Mouse (Mus musculus): ENCODE measurements around the gene Adgra1. TPM values are rescaled to one million over a fixed set of nuclear protein-coding genes. Genes with fewer than 3 reads are reported as not detected.

The Adgra1 gene
- polyA plus RNA-seq, 1 experiment, result 0.14 TPM

DNA sequence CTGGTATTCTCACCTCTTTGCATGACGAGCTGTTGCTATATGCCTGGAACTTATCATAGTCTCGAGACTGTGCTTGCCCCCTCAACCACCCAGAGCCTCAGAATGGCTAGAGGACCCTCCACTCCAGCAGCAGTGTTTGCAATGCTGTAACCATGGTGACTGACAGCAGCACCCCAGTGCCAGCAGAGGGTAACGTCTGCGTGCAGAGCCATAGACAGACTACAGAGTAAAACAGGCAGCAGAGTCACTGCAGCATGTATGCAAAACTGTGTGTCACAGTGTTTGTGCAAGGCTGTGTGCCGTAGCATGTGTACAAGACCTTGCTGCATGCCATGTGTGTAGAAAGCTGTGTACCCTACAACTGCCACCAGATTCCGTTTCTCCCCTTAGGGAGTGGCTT is 75.5 kb downstream of the Adgra1 start:
- Histone ChIP-seq H3K79me2 (ENCODE audit: control insufficient read depth, insufficient read depth) (no peaks in the 10 kb centered on the region), H3K36me3 (ENCODE audit: control insufficient read depth, insufficient read depth) (no peaks in the 10 kb centered on the region), H3K4me3 (ENCODE audit: insufficient read depth, poor library complexity, severe bottlenecking) (no peak overlapping the region), H3K27me3 (ENCODE audit: control insufficient read depth, insufficient read depth, insufficient read length) (peaks cover 30% of the 10 kb centered on the region), H3K79me3 (ENCODE audit: low read depth) (no peaks in the 10 kb centered on the region), H3ac (ENCODE audit: control insufficient read depth, insufficient read length, low read depth) (no peak overlapping the region)
- TF ChIP-seq MAX (IDR thresholded peaks at IDR 0.05) (no peak), MYOG (IDR thresholded peaks at IDR 0.05; ENCODE audit: control insufficient read depth, extremely low read depth, insufficient read length) (no peak), FOSL1 (IDR thresholded peaks at IDR 0.05; ENCODE audit: insufficient read depth, low read length, poor library complexity, severe bottlenecking) (no peak), MYOD1 (IDR thresholded peaks at IDR 0.05; ENCODE audit: control insufficient read depth, insufficient read length, low read depth) (no peak), CTCF (IDR thresholded peaks at IDR 0.05; ENCODE audit: control insufficient read depth, insufficient read depth, insufficient read length) (no peak), CEBPB (IDR thresholded peaks at IDR 0.05; ENCODE audit: low read depth) (no peak), USF1 (IDR thresholded peaks at IDR 0.05; ENCODE audit: low read depth) (no peak)

DNA sequence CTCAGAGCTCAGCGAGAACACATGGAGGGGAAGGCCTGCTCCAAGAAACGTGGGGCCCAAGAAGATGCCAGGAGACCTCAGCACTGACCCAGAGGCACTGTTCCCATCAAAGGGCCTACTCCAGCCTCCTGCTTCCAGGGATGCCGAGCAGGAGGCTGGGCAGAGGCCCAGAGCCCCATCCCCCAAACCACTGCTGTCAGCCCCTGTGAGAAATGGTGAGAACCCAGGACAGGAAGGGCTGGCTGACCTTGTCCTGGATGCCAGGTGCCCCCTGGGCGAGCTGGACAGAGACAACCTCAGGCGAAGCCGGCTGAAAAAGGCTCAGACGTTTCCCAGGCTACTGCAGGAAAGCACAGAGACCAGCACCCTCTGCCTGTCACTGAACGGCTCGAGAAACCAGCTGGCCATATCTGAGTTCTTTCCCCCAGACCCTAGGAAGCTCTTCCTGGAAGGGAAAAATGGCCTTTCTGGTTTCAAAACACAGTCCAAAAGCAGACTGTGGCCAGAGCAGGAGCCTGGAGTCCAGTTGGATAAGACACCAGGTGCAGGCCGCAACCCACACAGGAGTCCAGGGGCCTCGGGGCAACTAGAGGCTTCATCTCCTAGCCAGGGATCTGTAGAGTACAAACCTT is 76.3 kb downstream of the Adgra1 start:
- Histone ChIP-seq H3K27me3 (ENCODE audit: control insufficient read depth, insufficient read depth, insufficient read length) (peaks cover 27% of the 10 kb centered on the region), H3K36me3 (ENCODE audit: control insufficient read depth, insufficient read depth) (no peaks in the 10 kb centered on the region), H3ac (ENCODE audit: control insufficient read depth, insufficient read length, low read depth) (no peak overlapping the region), H3K79me3 (ENCODE audit: low read depth) (no peaks in the 10 kb centered on the region), H3K4me3 (ENCODE audit: insufficient read depth, poor library complexity, severe bottlenecking) (no peak overlapping the region), H3K79me2 (ENCODE audit: control insufficient read depth, insufficient read depth) (no peaks in the 10 kb centered on the region)
- TF ChIP-seq FOSL1 (IDR thresholded peaks at IDR 0.05; ENCODE audit: insufficient read depth, low read length, poor library complexity, severe bottlenecking), result no peak
- TF ChIP-seq CTCF (IDR thresholded peaks at IDR 0.05; ENCODE audit: control insufficient read depth, insufficient read depth, insufficient read length), result no peak
- TF ChIP-seq CEBPB (IDR thresholded peaks at IDR 0.05; ENCODE audit: low read depth), result no peak
- no peak for TF ChIP-seq MYOD1 (IDR thresholded peaks at IDR 0.05; ENCODE audit: control insufficient read depth, insufficient read length, low read depth)
- no peak for TF ChIP-seq MYOG (IDR thresholded peaks at IDR 0.05; ENCODE audit: control insufficient read depth, extremely low read depth, insufficient read length)
- TF ChIP-seq USF1 (IDR thresholded peaks at IDR 0.05; ENCODE audit: low read depth), result no peak
- TF ChIP-seq MAX (IDR thresholded peaks at IDR 0.05), result no peak

DNA sequence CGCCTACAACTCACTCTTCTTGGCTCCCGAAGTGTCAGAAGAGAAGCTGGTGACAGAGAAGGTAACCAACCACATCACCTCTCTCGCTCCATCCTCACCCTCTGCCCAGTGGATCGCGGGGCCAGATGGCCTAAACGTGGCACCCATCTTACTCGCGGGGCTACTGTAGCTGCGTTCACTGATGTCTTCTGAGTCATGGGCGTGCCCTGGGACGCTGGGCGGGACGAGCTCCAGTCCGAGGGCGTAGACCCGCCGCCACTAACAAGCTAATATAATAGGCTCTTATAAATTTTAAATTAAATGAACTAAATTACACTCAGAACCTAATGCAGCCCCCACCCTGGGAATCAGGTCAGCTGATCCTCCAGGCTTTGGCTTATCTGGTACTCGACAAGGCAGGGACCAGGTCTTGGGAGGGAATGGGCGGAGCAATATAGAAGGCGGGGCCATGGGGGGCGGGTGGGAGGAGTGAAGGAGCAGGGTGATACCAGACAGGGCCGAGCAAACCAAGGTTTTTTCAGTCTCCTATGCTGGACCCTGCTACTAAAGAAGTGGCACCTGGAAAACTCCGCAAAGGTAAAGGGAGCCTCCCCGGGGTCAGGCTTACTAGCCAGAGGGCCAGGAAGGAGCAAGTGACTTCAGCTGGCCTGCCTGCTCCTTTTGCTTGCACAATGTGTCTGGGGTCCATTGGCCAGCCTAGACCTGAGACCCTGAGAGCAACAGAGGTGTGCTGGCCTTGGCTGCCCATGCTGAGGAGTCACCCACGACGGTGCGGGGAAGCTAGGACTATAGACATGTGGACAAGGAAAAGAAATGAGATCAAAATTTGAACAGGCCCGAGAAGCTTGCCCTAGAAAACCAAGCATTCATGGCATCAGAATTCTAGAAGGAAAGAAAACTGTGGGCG is 80.4 kb downstream of the Adgra1 start:
- Histone ChIP-seq H3K4me3 (ENCODE audit: insufficient read depth, poor library complexity, severe bottlenecking) (no peak overlapping the region), H3K36me3 (ENCODE audit: control insufficient read depth, insufficient read depth) (no peaks in the 10 kb centered on the region), H3K79me2 (ENCODE audit: control insufficient read depth, insufficient read depth) (no peaks in the 10 kb centered on the region), H3K27me3 (ENCODE audit: control insufficient read depth, insufficient read depth, insufficient read length) (peaks cover 22% of the 10 kb centered on the region), H3ac (ENCODE audit: control insufficient read depth, insufficient read length, low read depth) (no peak overlapping the region), H3K79me3 (ENCODE audit: low read depth) (no peaks in the 10 kb centered on the region)
- no peak for TF ChIP-seq FOSL1 (IDR thresholded peaks at IDR 0.05; ENCODE audit: insufficient read depth, low read length, poor library complexity, severe bottlenecking)
- TF ChIP-seq MYOG (IDR thresholded peaks at IDR 0.05; ENCODE audit: control insufficient read depth, extremely low read depth, insufficient read length), result no peak
- no peak for TF ChIP-seq CEBPB (IDR thresholded peaks at IDR 0.05; ENCODE audit: low read depth)
- TF ChIP-seq MAX (IDR thresholded peaks at IDR 0.05), result no peak
- no peak for TF ChIP-seq MYOD1 (IDR thresholded peaks at IDR 0.05; ENCODE audit: control insufficient read depth, insufficient read length, low read depth)
- no peak for TF ChIP-seq CTCF (IDR thresholded peaks at IDR 0.05; ENCODE audit: control insufficient read depth, insufficient read depth, insufficient read length)
- TF ChIP-seq USF1 (IDR thresholded peaks at IDR 0.05; ENCODE audit: low read depth), result no peak

DNA sequence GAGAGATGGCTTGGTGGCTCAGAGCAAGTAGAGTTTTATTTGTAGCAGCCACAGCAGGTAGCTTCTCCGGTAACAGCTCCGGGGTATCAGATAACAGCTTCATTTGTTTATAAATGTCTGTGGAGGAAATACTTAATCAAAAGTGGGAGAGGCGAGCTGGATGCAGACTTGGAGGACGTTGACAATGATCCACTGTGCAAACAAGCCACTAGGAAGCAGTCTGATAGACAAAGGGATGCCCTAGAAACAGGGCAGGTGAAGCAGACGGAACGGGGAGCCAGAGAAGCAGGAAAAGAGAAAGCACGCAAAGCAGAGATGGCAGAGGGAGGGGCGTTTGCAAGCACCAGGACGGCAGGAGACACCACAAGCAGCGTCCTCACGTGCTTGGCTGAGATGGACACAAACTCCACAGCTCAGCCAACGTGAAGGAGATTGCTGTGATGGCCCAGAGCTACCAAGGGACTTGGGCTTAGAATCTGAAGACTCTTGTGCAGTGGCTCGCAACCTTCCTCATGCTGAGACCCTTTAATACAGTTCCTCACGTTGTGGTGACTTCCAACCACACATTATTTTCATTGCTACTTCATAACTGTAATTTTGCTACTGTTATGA is 81.8 kb downstream of the Adgra1 start:
- no peaks in the 10 kb centered on the region for H3K36me3 ChIP-seq (ENCODE audit: control insufficient read depth, insufficient read depth)
- no peak for TF ChIP-seq MAX (IDR thresholded peaks at IDR 0.05)
- no peak for TF ChIP-seq USF1 (IDR thresholded peaks at IDR 0.05; ENCODE audit: low read depth)
- TF ChIP-seq MYOD1 (IDR thresholded peaks at IDR 0.05; ENCODE audit: control insufficient read depth, insufficient read length, low read depth), result no peak
- no peak for TF ChIP-seq CEBPB (IDR thresholded peaks at IDR 0.05; ENCODE audit: low read depth)
- TF ChIP-seq MYOG (IDR thresholded peaks at IDR 0.05; ENCODE audit: control insufficient read depth, extremely low read depth, insufficient read length), result no peak
- no peak for TF ChIP-seq CTCF (IDR thresholded peaks at IDR 0.05; ENCODE audit: control insufficient read depth, insufficient read depth, insufficient read length)
- no peak for TF ChIP-seq FOSL1 (IDR thresholded peaks at IDR 0.05; ENCODE audit: insufficient read depth, low read length, poor library complexity, severe bottlenecking)
- no peaks in the 10 kb centered on the region for H3K79me2 ChIP-seq (ENCODE audit: control insufficient read depth, insufficient read depth)
- peaks cover 33% of the 10 kb centered on the region for H3K27me3 ChIP-seq (ENCODE audit: control insufficient read depth, insufficient read depth, insufficient read length)
- H3K4me3 ChIP-seq (ENCODE audit: insufficient read depth, poor library complexity, severe bottlenecking), result no peak overlapping the region
- no peaks in the 10 kb centered on the region for H3K79me3 ChIP-seq (ENCODE audit: low read depth)
- H3ac ChIP-seq (ENCODE audit: control insufficient read depth, insufficient read length, low read depth), result no peak overlapping the region

DNA sequence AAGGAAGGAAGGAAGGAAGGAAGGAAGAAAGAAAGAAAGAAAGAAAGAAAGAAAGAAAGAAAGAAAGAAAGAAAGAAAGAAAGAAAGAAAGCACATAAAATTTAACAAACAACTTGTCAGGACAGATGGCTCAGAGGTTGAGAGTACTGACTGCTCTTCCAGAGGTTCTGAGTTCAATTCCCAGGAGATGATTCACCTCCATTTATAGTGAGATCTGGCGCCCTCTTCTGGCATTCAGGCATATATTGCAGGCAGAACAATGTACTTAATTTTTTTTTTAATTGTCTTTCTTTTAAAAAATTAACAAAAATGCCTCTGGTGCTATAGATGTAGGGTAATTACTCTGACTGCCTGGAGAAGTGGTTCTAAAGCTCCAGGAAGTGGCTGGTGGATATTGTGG is 82.4 kb downstream of the Adgra1 start:
- H3ac ChIP-seq (ENCODE audit: control insufficient read depth, insufficient read length, low read depth), result no peak overlapping the region
- no peaks in the 10 kb centered on the region for H3K79me2 ChIP-seq (ENCODE audit: control insufficient read depth, insufficient read depth)
- TF ChIP-seq MAX (IDR thresholded peaks at IDR 0.05) (no peak), USF1 (IDR thresholded peaks at IDR 0.05; ENCODE audit: low read depth) (no peak), MYOG (IDR thresholded peaks at IDR 0.05; ENCODE audit: control insufficient read depth, extremely low read depth, insufficient read length) (no peak), CTCF (IDR thresholded peaks at IDR 0.05; ENCODE audit: control insufficient read depth, insufficient read depth, insufficient read length) (no peak), CEBPB (IDR thresholded peaks at IDR 0.05; ENCODE audit: low read depth) (no peak), FOSL1 (IDR thresholded peaks at IDR 0.05; ENCODE audit: insufficient read depth, low read length, poor library complexity, severe bottlenecking) (no peak), MYOD1 (IDR thresholded peaks at IDR 0.05; ENCODE audit: control insufficient read depth, insufficient read length, low read depth) (no peak)
- no peak overlapping the region for H3K4me3 ChIP-seq (ENCODE audit: insufficient read depth, poor library complexity, severe bottlenecking)
- peaks cover 37% of the 10 kb centered on the region for H3K27me3 ChIP-seq (ENCODE audit: control insufficient read depth, insufficient read depth, insufficient read length)
- H3K79me3 ChIP-seq (ENCODE audit: low read depth), result no peaks in the 10 kb centered on the region
- H3K36me3 ChIP-seq (ENCODE audit: control insufficient read depth, insufficient read depth), result no peaks in the 10 kb centered on the region

Measured in C2C12 (cell line).